Mouse (Mus musculus) adrenal gland, postnatal 36 days (tissue): ENCODE data around the gene Krt83. TPM values are rescaled to one million over a fixed set of nuclear protein-coding genes. Genes with fewer than 3 reads are reported as not detected.

ENCODE experiments used
- DNase-seq, 2 experiments: peaks; one replicate each; pipeline ENCODE4 v3.0.0; 2021; ENCODE audit warnings: mixed read lengths in 1 of 2
- total RNA-seq, 2 experiments: library from RNA; stranded (reverse); gene quantifications; 2 replicates each; pipeline ENCODE4 v1.2.3; 2021

Gene Krt83
- total RNA-seq, 2 experiments from 2014 or later, result not detected

GRCm38 (mm10) chr15:101472952-101473528, 18.3 kb downstream of the Krt83 start, which contains the start of gene Krt86:
Gene Krt86 (plus strand): TSS chr15:101473478.
- DNase-seq, result peak; percentile 74 to 75

GRCm38 (mm10) chr15:101469093-101469492, 22.2 kb downstream of the Krt83 start:
- no peak for DNase-seq

DNA sequence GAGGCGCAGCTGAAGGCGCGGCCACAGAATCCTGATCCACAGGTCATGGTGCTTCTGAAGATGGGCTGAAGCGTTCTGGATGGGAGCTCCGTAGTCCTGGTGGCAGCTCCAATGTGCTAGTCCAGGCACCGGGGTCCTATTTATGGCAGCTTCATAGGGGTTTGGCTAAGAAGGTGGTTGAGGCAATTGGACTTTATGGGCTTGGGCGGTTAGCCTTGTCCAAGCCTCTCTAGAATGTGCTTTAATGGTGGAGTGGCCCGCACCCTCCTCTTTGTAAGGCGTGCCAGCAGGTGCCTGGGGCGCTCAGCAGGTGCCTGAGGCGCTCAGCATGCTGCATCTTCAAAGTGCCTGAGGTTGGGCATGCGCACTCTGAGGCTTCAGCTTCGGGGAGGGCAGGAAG, 27.7 kb downstream of the Krt83 start, which contains the start of gene Krt81:
Gene Krt81, minus strand, starts transcription at position 101 of the 400 bp plus-strand sequence.
- no peak for DNase-seq

- peak in 1 of 2 experiments; percentile 10 for DNase-seq
Observed at GRCm38 (mm10) chr15:101459283-101459682, 32.0 kb downstream of the Krt83 start.

DNA sequence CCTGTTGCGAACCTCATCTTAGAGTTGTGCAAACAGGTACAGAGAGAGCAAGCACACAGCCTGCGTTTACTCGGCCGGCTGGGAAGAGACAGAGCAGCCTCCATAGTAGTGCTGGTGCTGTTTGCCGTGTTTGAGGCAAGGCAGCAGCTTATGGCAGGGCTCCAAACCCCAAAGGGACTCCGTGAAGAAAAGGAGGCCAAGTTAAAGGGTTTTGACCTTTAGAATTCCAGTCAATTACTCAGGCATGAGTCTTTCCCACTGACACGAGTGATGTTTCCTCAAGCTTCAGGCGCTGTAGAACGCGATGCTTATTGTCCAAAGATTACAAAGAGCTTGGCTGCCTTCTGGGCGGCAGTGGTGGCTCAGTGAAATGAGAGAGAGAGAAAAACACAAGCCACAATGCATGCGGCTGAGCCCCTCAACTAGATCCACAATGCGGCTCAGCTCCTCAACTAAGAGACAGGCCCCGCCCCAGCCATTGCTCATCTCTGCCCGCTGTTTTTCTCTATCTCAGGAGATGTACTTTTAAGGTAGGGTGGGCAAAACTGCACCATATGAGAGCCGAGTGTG, 32.9 kb downstream of the Krt83 start:
- DNase-seq, result peak; percentile 6 to 43

- DNase-seq, result no peak
Observed at GRCm38 (mm10) chr15:101455891-101456290, 35.4 kb downstream of the Krt83 start.

GRCm38 (mm10) chr15:101455292-101455691, 36.0 kb downstream of the Krt83 start:
- no peak for DNase-seq

GRCm38 (mm10) chr15:101454774-101455173, 36.5 kb downstream of the Krt83 start:
- no peak for DNase-seq

DNA sequence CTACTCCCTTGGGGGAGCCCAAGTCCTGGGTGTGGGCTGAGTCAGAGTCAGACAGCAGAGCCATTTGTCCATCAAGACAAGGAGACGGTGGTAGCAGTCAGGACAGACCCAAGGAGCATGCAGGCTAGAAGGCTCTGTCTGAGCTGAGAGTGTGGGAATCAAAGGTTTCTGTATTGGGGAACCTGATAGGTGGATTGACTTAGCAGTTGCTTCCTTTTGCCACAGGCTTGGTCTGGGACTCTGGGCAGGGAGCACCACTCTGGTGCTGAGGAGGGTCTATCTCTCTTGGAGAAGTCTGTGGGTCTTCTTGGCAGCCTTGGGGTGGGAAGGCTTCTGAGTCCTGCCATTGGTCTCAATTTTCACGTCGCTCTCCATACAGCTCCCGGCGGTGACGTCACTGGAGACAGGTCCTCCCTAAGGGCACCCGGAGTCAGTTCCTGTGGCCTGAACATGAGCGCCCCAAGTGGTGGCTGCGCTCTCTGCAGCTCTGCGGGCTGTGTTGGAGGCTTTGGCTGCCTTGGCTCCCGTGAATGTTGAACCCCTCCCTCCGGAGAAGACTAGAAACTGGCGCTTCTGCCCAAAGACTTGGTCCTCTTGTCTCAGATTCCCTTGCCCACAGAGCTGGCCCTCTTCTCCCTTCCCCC, 38.1 kb downstream of the Krt83 start:
- peak; percentile 86 to 88 for DNase-seq

- no peak for DNase-seq
Observed at GRCm38 (mm10) chr15:101447444-101447843, 43.9 kb downstream of the Krt83 start, which contains the start of gene Krt88. Gene Krt88 (plus strand): TSS chr15:101447744.

- DNase-seq, result no peak
Observed at GRCm38 (mm10) chr15:101446572-101446971, 44.7 kb downstream of the Krt83 start.

GRCm38 (mm10) chr15:101440837-101441236, 50.5 kb downstream of the Krt83 start:
- no peak for DNase-seq

GRCm38 (mm10) chr15:101438555-101438954, 52.8 kb downstream of the Krt83 start, which contains the start of gene Krt87:
Gene Krt87 (minus strand): TSS chr15:101438804.
- no peak for DNase-seq

DNA sequence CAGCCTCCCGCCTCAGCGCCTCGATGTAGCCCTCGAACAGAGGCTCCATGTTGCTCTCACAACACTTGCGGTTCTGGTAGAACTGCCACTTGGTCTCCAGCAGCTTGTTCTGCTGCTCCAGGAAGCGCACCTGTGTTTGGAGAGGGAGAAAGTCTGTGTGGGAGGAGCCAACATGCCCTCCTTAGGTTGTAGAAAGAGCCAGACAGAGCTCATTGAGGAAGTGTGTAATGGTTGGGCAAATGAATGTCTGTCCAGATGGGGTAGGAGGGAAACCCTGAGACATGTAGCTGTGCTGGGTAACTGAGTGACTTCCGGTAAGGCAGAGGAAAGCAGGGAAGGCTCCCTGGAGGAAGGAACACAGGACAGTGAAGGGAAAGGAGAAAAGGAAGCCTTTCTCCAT, 54.7 kb downstream of the Krt83 start:
- no peak for DNase-seq

Other genes with a start within 250 kb of the Krt83 start
- gene Nr4a1, start 237.2 kb downstream of the Krt83 start, total RNA-seq, result 1,000 to 10,000 TPM in 1 of 2 experiments, 100 to 1,000 TPM in 1; 924 to 1,160 TPM
- 10 to 100 TPM; 53.6 to 90.1 TPM for gene Atg101, start 207.2 kb downstream of the Krt83 start, total RNA-seq
- under 1 TPM; 0.36 to 0.40 TPM for gene 6030408B16Rik, start 198.3 kb downstream of the Krt83 start, total RNA-seq
- gene Krt80, start 121.3 kb downstream of the Krt83 start, total RNA-seq, result 1 to 10 TPM; 1.4 to 2.0 TPM
- 1 to 10 TPM in 1 of 2 experiments, under 1 TPM in 1; 0.89 to 1.8 TPM for gene Krt7, start 80.5 kb downstream of the Krt83 start, total RNA-seq
- gene Krt87, start 52.7 kb downstream of the Krt83 start, total RNA-seq, result not detected
- not detected for gene Krt88, start 43.8 kb downstream of the Krt83 start, total RNA-seq
- gene Krt81, start 27.8 kb downstream of the Krt83 start, total RNA-seq, result not detected
- not detected for gene Krt86, start 18.0 kb downstream of the Krt83 start, total RNA-seq
- not detected for gene Gm49425, start 25.7 kb upstream of the Krt83 start, total RNA-seq
- gene Krt84, start 41.3 kb upstream of the Krt83 start, total RNA-seq, result not detected
- not detected for gene Krt82, start 59.2 kb upstream of the Krt83 start, total RNA-seq
- gene Krt90, start 71.4 kb upstream of the Krt83 start, total RNA-seq, result not detected
- not detected for gene Krt75, start 82.4 kb upstream of the Krt83 start, total RNA-seq
- gene Gm5414, start 136.7 kb upstream of the Krt83 start, total RNA-seq, result not detected
- gene Gm5478, start 155.9 kb upstream of the Krt83 start, total RNA-seq, result not detected
- gene Krt6b, start 188.8 kb upstream of the Krt83 start, total RNA-seq, result not detected
- gene Krt6a, start 202.8 kb upstream of the Krt83 start, total RNA-seq, result not detected
- not detected for gene Krt5, start 221.4 kb upstream of the Krt83 start, total RNA-seq